Mouse (Mus musculus) testis, postnatal 10 days (tissue): Measurements from ENCODE around the gene Samd3.

Source experiments
- DNase-seq: peaks from one replicate; pipeline ENCODE4 v3.0.0; 2021; ENCODE audit warnings: low spot score

Gene Samd3

DNA sequence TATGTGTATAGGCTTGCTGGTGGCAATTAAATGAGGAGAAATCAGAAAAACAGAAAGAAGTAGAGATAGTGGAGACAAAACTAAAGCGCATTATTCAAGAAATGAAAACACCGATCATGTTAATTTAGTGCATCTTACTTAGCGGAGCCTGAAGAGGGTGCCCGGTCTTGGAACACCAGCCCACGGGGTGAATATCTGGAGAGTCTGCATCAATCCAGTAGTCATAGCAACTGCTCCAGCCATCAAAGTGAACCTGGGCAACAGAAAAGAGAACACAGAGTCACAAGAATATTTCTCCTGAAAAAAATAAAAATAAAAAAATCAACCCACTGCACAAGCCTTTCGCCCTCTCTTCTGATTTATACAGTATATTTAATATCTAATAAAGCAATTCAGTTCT is 74.0 kb downstream of the Samd3 start:
- DNase-seq, result no peak

DNA sequence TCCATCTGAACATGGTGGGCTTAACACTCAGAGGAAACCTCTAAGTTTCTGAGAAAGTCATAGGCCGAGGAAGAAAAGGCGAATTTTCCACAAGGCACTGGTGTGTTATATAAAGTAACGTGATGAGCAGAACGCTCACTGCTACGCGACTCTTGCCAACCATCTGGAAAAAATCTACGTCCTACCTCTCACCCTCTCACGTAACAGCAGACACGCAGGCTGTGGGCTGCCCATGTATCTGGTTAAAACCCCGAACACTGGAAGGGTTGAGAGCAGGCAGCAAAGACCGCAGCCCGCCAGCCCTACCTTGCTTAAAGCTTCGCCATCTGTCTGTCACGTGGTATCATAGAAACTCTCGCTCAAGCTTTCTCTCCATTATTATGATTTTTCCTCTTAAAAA is 84.8 kb downstream of the Samd3 start:
- DNase-seq, result no peak

DNA sequence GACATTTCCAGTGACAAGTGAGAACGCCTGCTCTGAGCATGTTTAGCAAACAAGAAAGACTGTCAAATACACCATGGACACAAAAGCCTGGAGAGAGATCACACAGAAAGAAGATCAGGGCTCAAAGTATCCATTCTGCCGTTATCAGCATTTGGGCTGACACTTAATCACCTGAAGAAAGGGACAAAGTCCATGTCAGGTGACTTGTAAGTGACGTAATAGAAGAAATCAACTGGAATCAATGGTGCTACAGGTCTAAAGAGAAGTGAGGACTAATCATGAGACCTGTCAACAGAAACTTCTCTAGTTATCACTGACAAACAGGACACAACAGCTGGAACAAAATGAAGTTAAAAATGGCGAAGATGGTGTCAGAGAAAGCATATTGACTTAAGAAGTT is 91.2 kb downstream of the Samd3 start:
- no peak for DNase-seq
